Mouse (Mus musculus): ENCODE measurements around the gene Gsta1.
"Not testable (repeated sequence)": the region's sequence is repeated elsewhere in the genome, so short reads cannot be mapped to it uniquely, and the experiment has no call there.

The Gsta1 gene

GRCm38 (mm10) chr9:78230461-78230860 lies at the start of gene Gsta1:
TSS of gene Gsta1 (plus strand) at chr9:78230656.
- TF ChIP-seq GATA4 (IDR thresholded peaks at IDR 0.05; ENCODE audit: insufficient replicate concordance, low read length): not testable (repeated sequence)

- TF ChIP-seq GATA4 (IDR thresholded peaks at IDR 0.05; ENCODE audit: insufficient replicate concordance, low read length): not testable (repeated sequence)
Observed at GRCm38 (mm10) chr9:78182474-78182873, 48.0 kb upstream of the Gsta1 start, which contains the start of gene Gsta4. TSS of gene Gsta4 (plus strand) at chr9:78182774.

GRCm38 (mm10) chr9:78185686-78186085 lies 44.8 kb upstream of the Gsta1 start:
- TF ChIP-seq GATA4 (IDR thresholded peaks at IDR 0.05; ENCODE audit: insufficient replicate concordance, low read length): no peak

GRCm38 (mm10) chr9:78188910-78189309 lies 41.5 kb upstream of the Gsta1 start:
- TF ChIP-seq GATA4 (IDR thresholded peaks at IDR 0.05; ENCODE audit: insufficient replicate concordance, low read length): no peak

- no peak for TF ChIP-seq GATA4 (IDR thresholded peaks at IDR 0.05; ENCODE audit: insufficient replicate concordance, low read length)
Observed at GRCm38 (mm10) chr9:78190651-78191634, 39.5 kb upstream of the Gsta1 start.

GRCm38 (mm10) chr9:78191736-78192135 lies 38.7 kb upstream of the Gsta1 start:
- no peak for TF ChIP-seq GATA4 (IDR thresholded peaks at IDR 0.05; ENCODE audit: insufficient replicate concordance, low read length)

- TF ChIP-seq GATA4 (IDR thresholded peaks at IDR 0.05; ENCODE audit: insufficient replicate concordance, low read length): no peak
Observed at GRCm38 (mm10) chr9:78193902-78194597, 36.4 kb upstream of the Gsta1 start.

GRCm38 (mm10) chr9:78195034-78195433 lies 35.4 kb upstream of the Gsta1 start:
- no peak for TF ChIP-seq GATA4 (IDR thresholded peaks at IDR 0.05; ENCODE audit: insufficient replicate concordance, low read length)

GRCm38 (mm10) chr9:78197801-78198200 lies 32.7 kb upstream of the Gsta1 start:
- no peak for TF ChIP-seq GATA4 (IDR thresholded peaks at IDR 0.05; ENCODE audit: insufficient replicate concordance, low read length)

- no peak for TF ChIP-seq GATA4 (IDR thresholded peaks at IDR 0.05; ENCODE audit: insufficient replicate concordance, low read length)
Observed at GRCm38 (mm10) chr9:78204194-78204593, 26.3 kb upstream of the Gsta1 start.

GRCm38 (mm10) chr9:78208956-78209355 lies 21.5 kb upstream of the Gsta1 start:
- no peak for TF ChIP-seq GATA4 (IDR thresholded peaks at IDR 0.05; ENCODE audit: insufficient replicate concordance, low read length)

- no peak for TF ChIP-seq GATA4 (IDR thresholded peaks at IDR 0.05; ENCODE audit: insufficient replicate concordance, low read length)
Observed at GRCm38 (mm10) chr9:78210079-78210478, 20.4 kb upstream of the Gsta1 start.

GRCm38 (mm10) chr9:78210821-78211220 lies 19.6 kb upstream of the Gsta1 start:
- no peak for TF ChIP-seq GATA4 (IDR thresholded peaks at IDR 0.05; ENCODE audit: insufficient replicate concordance, low read length)

GRCm38 (mm10) chr9:78211521-78211920 lies 18.9 kb upstream of the Gsta1 start:
- no peak for TF ChIP-seq GATA4 (IDR thresholded peaks at IDR 0.05; ENCODE audit: insufficient replicate concordance, low read length)

GRCm38 (mm10) chr9:78212341-78213049 lies 18.0 kb upstream of the Gsta1 start:
- peak; percentile 26; the same call in 1 of the 2 replicates for TF ChIP-seq GATA4 (IDR thresholded peaks at IDR 0.05; ENCODE audit: insufficient replicate concordance, low read length)
